Mouse (Mus musculus): ENCODE results near the gene Olfr250. TPM values are rescaled to one million over a fixed set of nuclear protein-coding genes. Genes with fewer than 3 reads are reported as not detected.
"Not testable (repeated sequence)": the region's sequence is repeated elsewhere in the genome, so short reads cannot be mapped to it uniquely, and the experiment has no call there.

Olfr250 gene
- not detected for total RNA-seq (2021)
- long read RNA-seq, experiment 1, result 0 reads
- long read RNA-seq, experiment 2, result 0 reads

DNA sequence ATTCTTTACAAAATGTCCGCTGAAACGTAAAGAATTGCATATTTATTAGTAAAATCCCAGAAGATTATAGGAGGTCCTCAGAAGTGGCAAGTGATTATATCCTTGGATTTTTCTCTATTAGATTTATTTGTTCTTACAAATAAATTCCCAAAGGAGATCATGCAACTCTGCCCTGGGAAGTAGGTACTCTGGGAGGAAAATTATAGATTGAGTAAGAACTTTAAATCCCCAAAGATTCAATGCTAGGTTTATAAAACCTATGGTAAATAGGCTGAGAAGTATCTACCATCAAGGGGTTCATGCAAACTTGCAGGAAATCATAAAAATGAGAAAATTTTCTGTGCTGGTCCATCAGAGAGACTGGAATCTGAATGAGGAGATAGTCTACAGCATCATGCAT, at the start of gene Olfr250:
Gene Olfr250 (plus strand): TSS at position 301 of the 400 bp plus-strand sequence.
- no peak for DNase-seq (ENCODE audit: low spot score in 2 of 2)

DNA sequence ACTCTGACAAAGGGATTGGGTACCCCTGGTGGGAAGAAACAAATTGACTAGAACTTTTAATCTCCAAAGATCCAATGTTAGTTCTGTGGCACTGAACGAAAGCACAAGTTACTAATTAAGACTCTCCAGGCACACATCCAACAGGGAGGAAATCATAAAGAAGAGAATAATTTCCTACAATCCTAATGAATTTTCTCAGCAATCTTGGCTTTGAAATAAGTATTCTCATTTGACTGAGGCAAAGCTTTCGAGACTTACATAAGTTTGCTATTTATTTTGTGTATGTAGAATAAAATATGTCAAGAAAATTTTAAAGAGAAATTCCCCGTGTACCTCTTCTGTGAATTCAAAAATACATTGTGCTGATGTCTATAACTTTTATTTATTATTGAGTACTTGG, 37.9 kb upstream of the Olfr250 start, which contains the start of gene Olfr25:
Gene Olfr25 (plus strand): TSS at position 301 of the 400 bp plus-strand sequence.
- DNase-seq (ENCODE audit: low spot score in 2 of 2), result no peak

DNA sequence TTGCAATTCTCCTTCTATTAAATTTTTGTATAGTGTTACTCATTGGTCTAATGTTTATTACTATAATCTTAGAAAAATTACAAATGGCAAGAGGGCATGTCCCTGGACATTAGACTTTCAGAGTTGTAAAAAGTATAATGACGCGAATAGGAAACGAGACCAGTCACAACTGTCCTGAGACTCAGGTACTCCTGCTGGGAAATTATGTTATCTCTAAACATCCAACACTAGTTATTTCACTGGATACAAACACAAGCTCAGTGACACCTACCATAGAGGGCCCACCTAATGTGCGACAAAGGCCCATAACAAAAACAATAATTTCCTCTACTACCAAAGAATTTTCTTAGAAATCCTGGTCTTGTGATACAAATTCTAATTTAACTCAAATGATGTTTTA, 18.6 kb upstream of the Olfr250 start, which contains the start of gene Olfr898:
Gene Olfr898 (plus strand): TSS at position 301 of the 400 bp plus-strand sequence.
- DNase-seq (ENCODE audit: low spot score in 2 of 2), result no peak

DNA sequence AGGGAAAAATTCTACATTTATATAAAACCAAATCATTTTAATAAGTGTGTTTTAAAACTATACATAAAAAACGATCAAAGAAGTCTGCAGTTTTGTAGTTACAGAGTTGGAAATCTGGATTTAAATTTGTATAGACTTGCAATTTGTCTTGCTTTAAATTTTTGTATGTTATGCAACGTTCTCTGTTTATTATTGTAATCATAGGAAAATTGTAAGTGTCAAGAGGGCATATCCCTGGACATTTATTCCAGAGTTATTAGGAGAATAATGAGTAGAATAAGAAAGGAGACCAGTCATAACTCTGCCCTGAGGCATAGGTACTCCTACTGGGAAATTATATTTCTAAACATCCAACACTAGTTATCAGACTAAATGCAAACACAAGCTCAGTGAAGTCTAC, 10.1 kb downstream of the Olfr250 start, which contains the start of gene Olfr251:
Gene Olfr251 (plus strand): TSS at position 301 of the 400 bp plus-strand sequence.
- DNase-seq (ENCODE audit: low spot score in 2 of 2), result no peak

DNA sequence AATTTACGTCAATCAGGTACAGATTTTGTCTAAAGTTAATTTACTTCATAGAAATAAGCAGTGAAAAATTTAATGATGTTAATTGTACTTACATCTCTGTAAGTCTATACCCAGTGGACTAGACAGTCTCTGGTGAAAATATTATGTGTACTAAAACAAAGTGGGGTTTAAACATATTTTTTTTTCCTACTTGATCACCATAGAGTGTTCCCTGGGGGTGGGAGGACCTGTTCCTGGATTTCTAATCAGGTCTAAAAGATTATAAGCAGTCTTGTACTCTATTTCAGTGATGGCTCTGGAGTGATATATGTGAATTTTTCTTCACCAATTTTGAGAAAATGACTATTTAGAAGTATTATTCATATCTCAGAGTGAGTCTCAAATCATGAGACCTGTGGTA, 34.7 kb downstream of the Olfr250 start, which contains the start of gene Olfr147:
Gene Olfr147 (plus strand): TSS at position 301 of the 400 bp plus-strand sequence.
- no peak for DNase-seq (ENCODE audit: low spot score in 2 of 2)

DNA sequence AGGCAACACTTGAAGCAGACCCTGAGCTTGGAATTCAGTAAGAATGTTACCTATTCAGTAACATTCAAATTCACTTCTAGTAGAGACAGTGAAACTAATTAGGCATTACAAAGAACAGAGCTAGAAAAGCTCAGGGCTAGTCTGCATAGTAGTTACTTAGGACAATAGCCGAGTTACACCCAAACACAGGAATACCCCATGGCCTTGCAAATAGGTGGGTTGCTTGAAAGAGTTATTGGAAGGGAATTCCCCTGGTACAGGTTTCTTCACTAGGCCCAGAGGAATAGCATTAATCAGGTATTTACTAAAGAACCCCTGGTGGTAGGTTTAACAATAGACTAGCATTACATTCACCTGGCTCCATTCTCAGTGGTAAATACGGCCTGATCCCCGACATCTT, 40.8 kb downstream of the Olfr250 start:
- DNase-seq (ENCODE audit: low spot score in 2 of 2), result not testable (repeated sequence)

DNA sequence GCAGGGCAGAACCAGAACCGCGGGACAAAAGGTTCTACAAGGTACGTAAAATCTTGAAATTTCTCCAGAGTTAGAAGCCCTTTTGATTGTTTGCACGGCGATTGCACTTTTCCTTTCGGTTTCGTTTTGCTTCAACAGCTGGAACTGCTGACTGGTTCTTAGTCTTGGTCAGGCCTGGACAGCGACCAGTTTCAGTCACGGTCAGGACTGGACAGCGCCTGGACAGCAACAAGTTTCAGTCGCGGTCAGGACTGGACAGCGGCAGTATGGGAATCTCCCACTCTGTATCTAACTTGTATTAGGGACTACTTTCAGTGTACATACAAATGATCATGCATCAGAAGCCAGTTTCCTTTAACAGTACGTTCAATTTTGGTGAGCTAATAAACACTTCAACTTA, 46.8 kb downstream of the Olfr250 start:
- not testable (repeated sequence) for DNase-seq (ENCODE audit: low spot score in 2 of 2)

Other genes starting within 250 kb of the Olfr250 start
- gene Olfr890, start 224.4 kb upstream of the Olfr250 start, total RNA-seq (2021), result not detected
- not detected for gene Olfr891, start 186.1 kb upstream of the Olfr250 start, total RNA-seq (2021)
- not detected for gene Olfr893, start 158.5 kb upstream of the Olfr250 start, total RNA-seq (2021)
- gene Olfr894, start 148.8 kb upstream of the Olfr250 start, total RNA-seq (2021), result not detected
- gene Olfr143, start 114.1 kb upstream of the Olfr250 start, total RNA-seq (2021), result not detected
- not detected for gene Olfr895, start 99.0 kb upstream of the Olfr250 start, total RNA-seq (2021)
- not detected for gene Olfr896-ps1, start 75.8 kb upstream of the Olfr250 start, total RNA-seq (2021)
- not detected for gene Olfr25, start 37.8 kb upstream of the Olfr250 start, total RNA-seq (2021)
- not detected for gene Olfr898, start 18.5 kb upstream of the Olfr250 start, total RNA-seq (2021)
- gene Olfr251, start 10.2 kb downstream of the Olfr250 start, total RNA-seq (2021), result not detected
- not detected for gene Olfr147, start 34.8 kb downstream of the Olfr250 start, total RNA-seq (2021)
- not detected for gene Olfr901, start 62.6 kb downstream of the Olfr250 start, total RNA-seq (2021)
- not detected for gene Olfr902, start 80.8 kb downstream of the Olfr250 start, total RNA-seq (2021)
- not detected for gene Olfr904, start 96.2 kb downstream of the Olfr250 start, total RNA-seq (2021)
- under 1 TPM in 1 of 2 experiments, not detected in 1; 0.08 TPM for gene Olfr905, start 104.2 kb downstream of the Olfr250 start, total RNA-seq (2021)
- gene Olfr906, start 120.2 kb downstream of the Olfr250 start, total RNA-seq (2021), result not detected
- gene Olfr907, start 128.9 kb downstream of the Olfr250 start, total RNA-seq (2021), result not detected
- not detected for gene Olfr911-ps1, start 154.7 kb downstream of the Olfr250 start, total RNA-seq (2021)
- not detected for gene Olfr910, start 171.0 kb downstream of the Olfr250 start, total RNA-seq (2021)
- not detected for gene Olfr912, start 213.3 kb downstream of the Olfr250 start, total RNA-seq (2021)
- not detected for gene Olfr913, start 225.9 kb downstream of the Olfr250 start, total RNA-seq (2021)
- gene Olfr914, start 238.2 kb downstream of the Olfr250 start, total RNA-seq (2021), result not detected

Data from adrenal gland, postnatal 4 days (tissue).